Mouse (Mus musculus): ENCODE results near the gene H2al1g. TPM values are rescaled to one million over a fixed set of nuclear protein-coding genes. Genes with fewer than 3 reads are reported as not detected.
A peak's percentile ranks its signal among the peaks of the same experiment; 100 is the strongest.
"Not testable (repeated sequence)": the region's sequence is repeated elsewhere in the genome, so short reads cannot be mapped to it uniquely, and the experiment has no call there.

The H2al1g gene
- total RNA-seq (2021), result not detected
- long read RNA-seq, experiment 1, result 0 reads
- long read RNA-seq, experiment 2, result 0 reads

- intact Hi-C loops (cut with DNase I); DNase-seq: not testable (repeated sequence)
These were observed at the start of gene H2al1g for GRCm38 (mm10) chrX:11317956-11318355. Gene H2al1g, plus strand, starts transcription at chrX:11318256.

GRCm38 (mm10) chrX:11269074-11269473, 49.0 kb upstream of the H2al1g start:
- intact Hi-C loops (cut with DNase I), result no loop called here
- peak; percentile 16 to 32 for DNase-seq

- no peak for DNase-seq
- intact Hi-C loops (cut with DNase I), result no loop called here
These were observed 44.9 kb upstream of the H2al1g start for GRCm38 (mm10) chrX:11273190-11273589.

- intact Hi-C loops (cut with DNase I), result no loop called here
These were observed 41.0 kb upstream of the H2al1g start for GRCm38 (mm10) chrX:11277083-11277482.

GRCm38 (mm10) chrX:11280741-11281140, 37.3 kb upstream of the H2al1g start:
- intact Hi-C loops (cut with DNase I), result no loop called here
- DNase-seq, result no peak

More at GRCm38 (mm10) chrX:11277083-11277482, 41.0 kb upstream of the H2al1g start:
- no peak for DNase-seq

GRCm38 (mm10) chrX:11288306-11288882, 29.7 kb upstream of the H2al1g start:
- intact Hi-C loops (cut with DNase I), result no loop called here
- peak; percentile 3 to 42 for DNase-seq

GRCm38 (mm10) chrX:11289244-11289643, 28.8 kb upstream of the H2al1g start:
- DNase-seq, result no peak
- intact Hi-C loops (cut with DNase I), result no loop called here

GRCm38 (mm10) chrX:11298957-11299356, 19.1 kb upstream of the H2al1g start, which contains the start of gene H2al1a:
Gene H2al1a, plus strand, starts transcription at chrX:11299257.
- intact Hi-C loops (cut with DNase I); DNase-seq: not testable (repeated sequence)

GRCm38 (mm10) chrX:11302132-11302531, 15.9 kb upstream of the H2al1g start, which contains the start of gene H2al1b:
Gene H2al1b, plus strand, starts transcription at chrX:11302432.
- DNase-seq; intact Hi-C loops (cut with DNase I): not testable (repeated sequence)

GRCm38 (mm10) chrX:11305355-11305754, 12.7 kb upstream of the H2al1g start, which contains the start of gene H2al1c:
Gene H2al1c, plus strand, starts transcription at chrX:11305655.
- intact Hi-C loops (cut with DNase I); DNase-seq: not testable (repeated sequence)

- DNase-seq; intact Hi-C loops (cut with DNase I): not testable (repeated sequence)
These were observed 9.5 kb upstream of the H2al1g start, which contains the start of gene H2al1d for GRCm38 (mm10) chrX:11308524-11308923. Gene H2al1d, plus strand, starts transcription at chrX:11308824.

- intact Hi-C loops (cut with DNase I); DNase-seq: not testable (repeated sequence)
These were observed 6.4 kb upstream of the H2al1g start, which contains the start of gene H2al1e for GRCm38 (mm10) chrX:11311634-11312033. Gene H2al1e, plus strand, starts transcription at chrX:11311934.

GRCm38 (mm10) chrX:11314858-11315257, 3.2 kb upstream of the H2al1g start, which contains the start of gene H2al1f:
Gene H2al1f, plus strand, starts transcription at chrX:11315158.
- intact Hi-C loops (cut with DNase I); DNase-seq: not testable (repeated sequence)

GRCm38 (mm10) chrX:11321192-11321591, 3.1 kb downstream of the H2al1g start, which contains the start of gene H2al1h:
Gene H2al1h, plus strand, starts transcription at chrX:11321492.
- intact Hi-C loops (cut with DNase I); DNase-seq: not testable (repeated sequence)

GRCm38 (mm10) chrX:11324359-11324758, 6.3 kb downstream of the H2al1g start, which contains the start of gene H2al1i:
Gene H2al1i, plus strand, starts transcription at chrX:11324659.
- intact Hi-C loops (cut with DNase I); DNase-seq: not testable (repeated sequence)

GRCm38 (mm10) chrX:11327522-11327921, 9.5 kb downstream of the H2al1g start, which contains the start of gene H2al1j:
Gene H2al1j, plus strand, starts transcription at chrX:11327822.
- intact Hi-C loops (cut with DNase I); DNase-seq: not testable (repeated sequence)

GRCm38 (mm10) chrX:11345762-11346161, 27.7 kb downstream of the H2al1g start:
- peak; percentile 1 to 9 for DNase-seq
- intact Hi-C loops (cut with DNase I), result no loop called here

- intact Hi-C loops (cut with DNase I), result no loop called here
- DNase-seq, result no peak
These were observed 28.7 kb downstream of the H2al1g start for GRCm38 (mm10) chrX:11346756-11347155.

- intact Hi-C loops (cut with DNase I), result no loop called here
- DNase-seq, result no peak
These were observed 42.8 kb downstream of the H2al1g start for GRCm38 (mm10) chrX:11360823-11361222.

GRCm38 (mm10) chrX:11361261-11361660, 43.2 kb downstream of the H2al1g start:
- intact Hi-C loops (cut with DNase I), result no loop called here
- no peak for DNase-seq

GRCm38 (mm10) chrX:11363890-11364289, 45.8 kb downstream of the H2al1g start:
- intact Hi-C loops (cut with DNase I), result no loop called here

GRCm38 (mm10) chrX:11365151-11365550, 47.1 kb downstream of the H2al1g start:
- intact Hi-C loops (cut with DNase I), result no loop called here
- DNase-seq, result no peak

More at GRCm38 (mm10) chrX:11363890-11364289, 45.8 kb downstream of the H2al1g start:
- no peak for DNase-seq
